Mouse (Mus musculus) c-Kit-positive CD71-positive TER-119-negative erythroid progenitor cells, embryonic 14.5 days (primary cell): ENCODE measurements around the gene Emc10.

Experiments
- DNase-seq: peaks from one replicate; pipeline ENCODE4 v3.0.0-alpha.2; 2013; ENCODE audit warnings: low read depth

Gene Emc10

GRCm38 (mm10) chr7:44484841-44485571 lies 11.3 kb downstream of the Emc10 start:
- peak; percentile 72 for DNase-seq

GRCm38 (mm10) chr7:44484109-44484508 lies 12.2 kb downstream of the Emc10 start:
- no peak for DNase-seq

GRCm38 (mm10) chr7:44482836-44483435 lies 13.4 kb downstream of the Emc10 start:
- DNase-seq = peak; percentile 65

GRCm38 (mm10) chr7:44475046-44475614 lies 21.2 kb downstream of the Emc10 start:
- no peak for DNase-seq

GRCm38 (mm10) chr7:44474419-44474818 lies 21.9 kb downstream of the Emc10 start:
- no peak for DNase-seq

GRCm38 (mm10) chr7:44472961-44473646 lies 23.2 kb downstream of the Emc10 start:
- DNase-seq = no peak

GRCm38 (mm10) chr7:44472558-44472885 lies 23.8 kb downstream of the Emc10 start:
- no peak for DNase-seq

GRCm38 (mm10) chr7:44471880-44472557 lies 24.3 kb downstream of the Emc10 start:
- no peak for DNase-seq

GRCm38 (mm10) chr7:44470696-44471612 lies 25.4 kb downstream of the Emc10 start:
- no peak for DNase-seq

- DNase-seq = peak; percentile 70
Measured at GRCm38 (mm10) chr7:44469677-44470675, 26.4 kb downstream of the Emc10 start.

- no peak for DNase-seq
Measured at GRCm38 (mm10) chr7:44468644-44469285, 27.6 kb downstream of the Emc10 start.

- peak; percentile 98 for DNase-seq
Measured at GRCm38 (mm10) chr7:44467811-44468411, 28.4 kb downstream of the Emc10 start, which contains the start of gene Josd2. TSS of gene Josd2 (plus strand) at chr7:44467980.

- DNase-seq = no peak
Measured at GRCm38 (mm10) chr7:44466888-44467311, 29.4 kb downstream of the Emc10 start.

GRCm38 (mm10) chr7:44466006-44466887 lies 30.1 kb downstream of the Emc10 start:
- DNase-seq = no peak

GRCm38 (mm10) chr7:44465111-44465510 lies 31.2 kb downstream of the Emc10 start, which contains the start of gene Aspdh:
TSS of gene Aspdh (plus strand) at chr7:44465391.
- no peak for DNase-seq

- DNase-seq = no peak
Measured at GRCm38 (mm10) chr7:44464511-44464910, 31.8 kb downstream of the Emc10 start.

GRCm38 (mm10) chr7:44463556-44464225 lies 32.6 kb downstream of the Emc10 start:
- DNase-seq = no peak
